Mouse (Mus musculus) brain, embryonic 14.5 days (tissue): Measurements from ENCODE around the gene 1700030K09Rik.

ENCODE experiments used
- CTCF ChIP-seq: fragments of 200-500 bp; IDR thresholded peaks from 2 replicates; pipeline ENCODE4 v1.5.1; 2012; ENCODE audit warnings: inconsistent platforms, mild to moderate bottlenecking, moderate library complexity, borderline replicate concordance; ENCODE audit not compliant: insufficient read depth, insufficient read length; ENCODE audit errors: extremely low read depth
- POLR2A ChIP-seq: fragments of 200-500 bp; IDR thresholded peaks from 2 replicates; pipeline ENCODE4 v1.6.1; 2012; ENCODE audit warnings: mild to moderate bottlenecking, inconsistent platforms, borderline replicate concordance; ENCODE audit not compliant: poor library complexity, insufficient read depth, insufficient read length, severe bottlenecking; ENCODE audit errors: extremely low read depth

DNA sequence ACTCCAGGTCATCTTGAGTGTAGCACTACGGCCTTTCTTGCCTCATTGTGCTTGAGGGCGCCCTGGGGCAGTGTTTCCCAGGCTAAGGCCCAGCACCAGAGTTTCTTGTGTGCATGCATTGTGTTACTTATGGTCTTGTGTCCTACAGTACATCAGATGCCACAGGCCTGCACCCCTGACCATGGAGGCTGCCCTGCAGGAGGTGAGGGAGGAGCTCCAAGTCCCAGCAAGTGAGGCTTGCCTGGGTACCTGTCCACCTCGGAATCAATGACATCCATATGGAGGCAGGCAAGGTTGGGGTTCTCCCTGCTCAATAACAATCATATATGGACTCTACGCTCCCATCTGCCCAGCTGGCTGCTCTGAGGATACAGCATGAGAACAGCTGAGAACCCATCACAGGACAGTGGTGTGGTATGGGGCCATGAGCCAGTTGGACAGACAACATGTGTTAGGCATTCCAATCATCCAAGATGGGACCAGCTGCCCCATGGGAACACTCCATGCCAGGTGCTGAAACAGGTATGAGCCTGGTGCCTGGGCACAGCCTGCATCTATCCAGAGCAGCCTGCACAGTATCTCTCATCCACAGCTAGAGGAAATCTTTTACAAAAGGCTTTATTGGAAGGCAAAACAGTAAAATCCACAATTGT lies 16.3 kb downstream of the 1700030K09Rik start:
- no peak for TF ChIP-seq POLR2A
- TF ChIP-seq CTCF, result no peak
